Mouse (Mus musculus) MN1 (cell line): ENCODE measurements around the gene Dclk3.

Source experiments
- DNase-seq: peaks from one replicate; pipeline ENCODE4 v3.0.0-alpha.2; 2016; ENCODE audit warnings: low spot score

The Dclk3 gene

DNA sequence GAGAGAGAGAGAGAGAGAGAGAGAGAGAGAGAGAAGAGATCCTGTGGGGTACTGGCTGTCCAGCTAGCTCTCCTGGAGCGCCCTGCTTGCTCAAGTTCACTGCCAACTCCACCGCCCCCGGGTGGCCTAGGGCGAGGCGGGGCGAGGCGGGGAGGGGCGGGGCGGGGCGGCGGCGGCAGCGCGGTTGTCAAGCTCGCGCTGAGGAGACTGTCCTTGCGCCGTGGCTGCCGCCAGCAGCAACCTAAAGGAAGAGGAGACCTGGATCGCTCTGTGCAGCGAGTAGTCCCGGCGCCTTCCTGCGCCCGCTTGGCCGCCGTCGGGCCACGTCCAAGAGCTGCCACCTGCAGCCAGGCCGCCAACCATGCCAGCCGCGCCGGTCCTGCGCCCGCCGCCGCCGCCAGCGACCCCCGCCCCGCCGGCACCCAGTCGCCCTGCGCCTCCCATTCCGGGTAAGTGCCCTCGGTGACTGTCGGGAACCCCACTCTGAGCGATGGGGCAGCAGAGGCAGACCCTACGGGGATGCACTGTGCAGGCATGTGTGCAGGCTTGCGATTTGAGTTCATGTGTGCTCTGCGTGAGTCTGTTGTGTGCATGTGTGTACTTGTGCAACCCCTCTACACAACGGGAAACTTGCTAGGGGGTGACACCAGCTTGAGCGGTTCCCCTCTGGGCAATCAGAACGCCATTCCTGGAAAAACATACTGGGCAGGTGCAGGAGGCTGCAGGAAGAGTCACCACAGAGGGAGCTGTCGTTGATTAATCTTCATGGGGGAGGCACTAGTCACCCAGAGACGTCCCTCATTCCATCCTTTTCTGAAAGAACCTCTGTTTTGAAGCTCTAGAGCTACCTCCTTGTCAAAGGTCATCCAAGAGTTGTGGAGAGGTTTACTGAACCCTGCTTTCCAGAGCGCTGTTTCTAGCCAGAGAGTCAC lies at the start of gene Dclk3:
Gene Dclk3, plus strand, starts transcription at position 178 of the 932 bp plus-strand sequence.
- peak; percentile 40 for DNase-seq

DNA sequence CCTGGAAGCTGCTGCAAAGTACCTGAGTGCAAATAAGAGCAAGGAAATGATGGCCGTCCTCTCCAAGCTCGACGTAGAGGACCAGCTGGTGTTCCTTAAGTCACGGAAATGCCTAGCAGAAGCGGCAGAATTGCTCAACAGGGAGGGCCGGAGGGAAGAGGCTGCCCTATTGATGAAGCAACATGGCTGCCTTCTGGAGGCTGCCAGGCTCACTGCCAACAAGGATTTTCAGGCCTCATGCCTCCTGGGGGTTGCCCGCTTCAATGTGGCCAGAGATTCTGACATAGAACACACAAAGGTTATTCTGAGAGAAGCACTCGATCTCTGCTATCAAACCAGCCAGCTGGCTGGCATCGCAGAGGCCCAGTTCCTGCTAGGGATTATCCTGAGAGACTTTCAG lies 48.9 kb upstream of the Dclk3 start:
- no peak for DNase-seq

DNA sequence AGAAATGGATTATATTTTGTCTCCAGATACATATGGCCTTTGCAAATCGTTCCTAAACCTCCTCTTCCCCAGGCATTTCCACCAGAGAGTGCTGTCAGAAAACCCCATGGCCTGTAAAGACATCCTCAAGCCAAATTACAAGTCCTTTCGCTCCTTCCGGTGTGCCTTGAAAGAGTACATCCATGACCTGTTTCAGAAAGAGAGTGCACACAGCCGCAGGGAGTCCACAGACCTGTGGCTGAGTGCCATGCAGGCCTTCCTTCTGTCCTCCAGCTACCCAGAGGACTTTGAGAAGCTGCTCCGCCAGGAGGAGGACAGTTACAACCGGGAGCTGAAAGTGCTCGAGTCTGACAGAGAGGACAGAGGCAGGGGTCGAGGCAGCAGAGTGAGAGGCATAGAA lies 47.8 kb upstream of the Dclk3 start:
- no peak for DNase-seq

DNA sequence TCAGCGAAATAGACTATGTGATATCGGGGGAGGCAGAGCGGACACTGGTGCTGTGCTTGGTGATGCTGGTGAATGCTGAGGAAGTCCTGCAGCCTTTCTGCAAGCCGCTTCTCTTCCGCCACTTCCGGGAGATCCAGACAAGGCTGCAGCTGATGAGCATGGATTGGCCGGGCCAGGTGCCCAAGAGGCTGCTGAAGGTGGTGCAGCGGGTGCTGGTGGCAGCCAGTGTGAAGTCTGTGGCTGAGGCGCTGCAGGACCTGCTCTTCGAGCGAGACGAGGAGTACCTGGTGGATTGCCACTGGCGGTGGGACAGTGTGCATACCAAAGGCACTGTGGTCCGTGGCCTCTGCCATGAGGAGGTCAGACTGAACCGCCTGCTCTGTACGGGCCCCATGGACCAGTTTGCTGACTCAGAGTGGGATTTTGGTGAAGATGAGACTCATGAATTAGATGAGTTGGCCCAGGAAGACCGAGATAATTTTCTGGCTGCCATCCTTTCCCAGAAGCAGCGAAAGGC lies 46.9 kb upstream of the Dclk3 start:
- DNase-seq: no peak

DNA sequence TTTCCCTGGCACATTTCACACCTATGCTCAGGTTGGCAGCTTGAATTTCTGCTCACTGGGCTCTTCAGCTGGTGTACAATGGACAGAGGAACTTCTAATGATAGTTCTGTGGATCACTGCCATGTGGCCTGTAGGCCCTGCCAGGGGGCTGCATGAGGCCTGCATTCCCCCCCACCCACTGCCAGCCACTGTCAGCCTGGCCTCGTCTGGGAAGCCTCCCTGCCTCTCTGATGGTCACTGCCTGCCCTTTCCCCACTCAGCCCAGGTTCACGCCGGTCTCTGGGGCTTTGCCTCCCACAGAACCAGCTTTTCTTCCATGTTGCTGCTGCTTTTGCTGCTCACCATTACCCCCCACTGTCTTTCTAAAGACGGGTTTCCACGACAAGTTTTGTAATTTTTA lies 43.6 kb upstream of the Dclk3 start:
- DNase-seq: no peak

DNA sequence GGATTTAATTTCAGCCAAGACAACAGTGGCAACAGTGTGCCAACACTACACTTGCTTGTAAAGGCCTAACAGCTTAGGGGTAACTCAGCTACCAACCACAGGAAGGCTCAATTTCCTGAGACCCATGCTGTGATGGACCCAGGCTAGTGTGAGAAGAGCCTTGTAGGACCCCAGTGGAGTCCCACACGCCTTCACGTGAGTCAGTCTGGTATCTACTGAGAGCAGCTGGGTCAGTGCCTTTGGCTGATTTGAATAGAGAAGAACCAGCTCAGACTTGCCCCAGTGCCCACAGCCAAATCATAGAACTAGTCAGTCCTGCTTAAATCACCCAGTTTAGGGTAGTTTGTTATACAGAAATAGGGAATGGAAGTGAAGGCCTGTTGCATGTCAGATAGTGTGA lies 40.8 kb upstream of the Dclk3 start:
- DNase-seq: no peak

DNA sequence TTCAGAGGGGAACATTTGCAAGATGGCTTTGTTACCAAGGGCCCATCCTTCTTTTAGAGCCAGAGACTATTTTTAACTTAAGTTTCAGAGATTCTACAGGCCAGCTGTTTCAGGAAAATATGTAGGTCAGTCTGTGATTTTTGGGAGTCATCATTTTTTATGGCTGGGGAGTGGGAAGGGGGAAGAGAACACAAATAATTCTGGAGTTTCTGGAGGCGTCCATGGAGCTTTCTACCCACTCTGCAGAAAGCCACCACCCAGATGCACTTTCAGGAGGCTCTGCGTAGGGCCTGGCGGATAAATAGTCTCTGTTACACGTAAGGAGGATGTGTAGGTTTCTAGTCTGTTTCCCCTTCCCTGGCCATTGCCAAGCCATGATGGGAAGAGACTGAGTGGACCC lies 38.8 kb upstream of the Dclk3 start:
- DNase-seq: no peak

DNA sequence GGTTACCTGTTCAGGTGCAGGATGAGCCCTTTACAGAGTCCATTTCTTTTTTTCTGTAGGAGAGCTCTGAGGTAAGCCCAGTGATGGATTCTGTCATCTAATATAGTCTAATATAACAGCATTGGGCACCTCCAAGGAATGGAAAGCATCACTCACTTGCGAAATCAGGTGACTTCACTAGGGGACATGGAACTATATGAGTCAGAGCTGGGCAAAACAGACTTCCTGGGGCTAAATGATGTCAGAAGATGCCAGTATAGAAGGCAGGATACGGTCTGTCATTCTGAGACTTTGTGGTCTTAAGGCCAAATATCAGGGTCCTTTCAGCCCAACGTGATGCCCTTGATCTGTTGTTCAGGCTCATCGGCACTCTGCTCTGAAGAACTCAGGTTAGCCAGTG lies 35.7 kb upstream of the Dclk3 start:
- no peak for DNase-seq

DNA sequence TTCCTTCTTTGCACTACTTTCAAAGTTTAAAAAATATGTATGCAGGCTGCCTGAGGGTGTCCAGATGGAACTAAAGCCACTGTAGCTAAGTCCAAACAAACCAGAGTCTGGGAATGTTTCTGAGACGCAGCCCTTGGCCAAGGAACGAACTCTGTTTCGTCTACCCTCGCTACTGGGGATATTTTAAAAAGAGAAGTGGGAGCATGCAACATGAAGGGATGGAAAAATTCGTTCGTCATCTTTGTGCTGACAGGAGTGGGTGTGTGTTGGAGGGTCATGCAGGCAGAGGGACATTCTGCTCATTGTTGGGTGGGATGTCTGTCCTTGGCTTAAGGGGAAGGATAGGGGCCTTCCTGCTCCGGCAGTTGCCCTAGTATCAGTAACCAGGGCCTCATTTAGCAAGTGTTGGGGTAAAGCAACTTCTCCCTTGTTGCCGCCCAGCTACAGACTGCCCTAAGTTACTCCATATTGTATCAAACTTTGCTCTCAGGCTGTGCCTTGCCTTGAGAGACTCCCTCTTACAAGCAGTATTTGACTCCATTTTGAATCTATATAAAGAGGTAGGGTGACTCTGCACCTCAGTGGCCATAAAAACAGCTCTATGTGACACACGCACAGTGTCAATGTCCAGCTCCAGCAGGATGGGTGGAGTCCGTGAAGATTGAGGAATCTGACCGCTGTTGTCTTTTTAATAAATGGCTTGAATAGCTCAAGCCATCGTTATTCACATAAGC lies 34.4 kb upstream of the Dclk3 start:
- no peak for DNase-seq

DNA sequence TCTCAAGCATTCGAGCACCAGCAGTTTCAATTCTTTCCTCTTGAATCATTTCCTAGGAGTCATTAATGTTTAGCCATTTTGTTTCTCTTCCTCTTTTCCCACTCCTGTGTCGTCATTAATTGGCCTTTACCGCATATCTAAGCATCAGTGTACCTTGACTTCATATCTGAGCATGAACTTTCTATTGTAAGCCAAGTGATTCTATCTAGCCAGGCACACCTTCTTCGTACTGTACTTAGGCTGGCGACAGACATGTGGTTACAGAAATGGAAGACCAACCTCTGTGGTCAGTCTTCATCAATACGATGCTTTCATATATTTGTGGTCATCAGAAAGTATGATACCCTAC lies 33.8 kb upstream of the Dclk3 start:
- no peak for DNase-seq

DNA sequence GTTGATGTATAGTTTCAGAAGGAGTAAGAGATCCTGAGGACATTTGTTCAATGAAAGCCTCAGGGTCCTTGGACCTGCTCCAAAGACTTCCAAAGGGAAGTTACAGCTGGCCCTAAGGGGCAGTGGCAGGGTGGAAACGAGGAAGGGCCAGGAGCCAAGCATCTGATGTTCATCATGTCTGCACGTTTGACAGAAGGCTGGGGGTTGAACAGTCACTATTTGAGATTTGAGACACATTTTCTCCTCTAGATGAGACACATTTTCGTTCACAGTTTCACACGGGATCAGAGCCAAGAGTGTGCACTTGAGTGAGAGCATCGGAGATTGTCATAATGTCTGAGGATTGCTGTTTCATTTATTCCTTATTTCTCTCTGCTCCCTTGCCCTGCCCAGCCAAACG lies 30.9 kb upstream of the Dclk3 start:
- DNase-seq: no peak

DNA sequence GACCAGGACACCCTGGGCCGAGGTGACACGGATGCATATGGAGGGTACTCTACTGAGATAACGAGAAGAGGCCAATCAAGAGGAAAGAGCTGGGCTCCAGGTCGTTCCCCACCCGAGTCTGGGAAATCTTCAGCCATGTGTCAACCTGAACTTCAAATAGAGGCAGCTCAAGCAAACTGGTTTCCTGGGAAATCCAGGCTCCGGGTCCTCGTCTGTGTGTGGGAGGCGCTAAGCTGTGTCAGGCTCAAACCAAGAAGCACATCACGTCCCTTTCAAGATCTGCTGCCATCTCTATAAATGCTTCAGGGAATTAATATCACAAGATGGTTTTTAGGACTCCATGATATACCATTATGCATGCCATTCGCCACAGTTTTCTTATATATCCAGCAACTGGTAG lies 30.5 kb upstream of the Dclk3 start:
- no peak for DNase-seq

DNA sequence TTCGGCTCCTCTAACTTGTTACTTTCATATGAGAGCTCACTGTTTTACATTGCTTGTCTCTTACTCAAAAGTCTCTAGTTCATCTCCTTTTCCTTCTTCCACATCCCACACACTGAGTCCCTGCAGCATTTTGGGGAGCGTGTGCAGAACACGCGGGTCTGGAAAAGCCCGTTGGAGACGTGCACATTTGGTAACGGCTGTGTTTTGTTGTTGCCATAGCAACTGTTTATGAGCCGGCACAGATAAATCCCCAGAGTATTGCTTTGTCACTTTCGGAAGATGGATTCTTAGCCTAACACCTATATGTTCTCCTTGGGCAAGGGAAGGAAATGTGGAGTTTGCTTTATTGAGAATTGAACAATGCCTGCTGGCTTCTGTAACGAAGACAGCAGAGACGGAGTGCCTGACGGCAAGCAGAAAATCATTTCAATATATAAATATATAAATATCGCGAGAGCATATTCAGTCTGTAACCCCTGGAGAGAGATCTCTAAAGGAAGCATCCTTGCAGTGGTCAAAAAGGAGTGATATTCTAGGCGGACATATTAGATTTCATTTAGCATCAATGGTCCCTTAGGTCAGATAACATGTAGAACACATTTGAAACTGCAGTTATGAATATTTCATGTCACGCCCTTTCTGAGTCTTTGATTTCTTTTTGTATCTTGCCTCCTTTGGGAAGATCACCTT lies 26.3 kb upstream of the Dclk3 start:
- peak; percentile 14 for DNase-seq

DNA sequence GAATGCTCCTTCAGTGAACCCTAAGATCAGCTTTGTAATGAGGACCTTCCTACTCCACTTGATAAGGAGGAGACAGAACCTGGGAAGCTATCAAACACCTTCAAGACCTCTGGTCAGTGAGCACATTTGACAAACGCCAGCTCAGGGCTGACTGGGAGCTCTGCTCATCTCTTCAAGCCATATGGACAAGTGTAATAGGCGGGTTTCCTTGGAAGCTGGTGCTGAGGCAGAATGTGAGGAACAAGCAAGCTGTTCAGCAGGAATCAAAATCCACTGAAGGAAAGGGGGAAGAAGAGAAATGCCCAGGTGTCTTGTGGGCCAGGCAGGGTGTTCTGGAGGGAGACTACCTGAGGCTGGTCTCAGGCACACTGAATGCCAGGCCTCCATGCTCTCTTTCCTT lies 17.0 kb upstream of the Dclk3 start:
- no peak for DNase-seq

DNA sequence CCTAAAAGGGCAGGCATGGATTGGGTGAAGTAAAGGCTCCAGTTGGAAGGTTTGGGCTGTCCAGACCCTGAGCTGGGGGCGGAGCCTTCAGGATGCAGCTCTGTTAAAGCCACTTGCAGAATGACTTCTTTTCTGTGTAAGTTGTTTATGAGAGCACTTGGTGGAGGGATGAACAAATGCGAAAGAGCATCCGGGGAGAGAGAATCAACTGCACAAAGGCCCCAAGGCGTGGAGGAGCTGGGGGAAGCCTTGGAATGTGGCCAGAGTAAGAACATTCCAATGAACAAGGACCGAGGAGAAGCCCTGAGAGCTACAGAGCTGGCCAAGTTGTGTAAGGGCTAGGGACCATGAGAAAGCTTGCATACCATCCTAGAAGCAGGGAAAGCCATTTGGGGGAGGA lies 16.3 kb upstream of the Dclk3 start:
- DNase-seq: no peak

DNA sequence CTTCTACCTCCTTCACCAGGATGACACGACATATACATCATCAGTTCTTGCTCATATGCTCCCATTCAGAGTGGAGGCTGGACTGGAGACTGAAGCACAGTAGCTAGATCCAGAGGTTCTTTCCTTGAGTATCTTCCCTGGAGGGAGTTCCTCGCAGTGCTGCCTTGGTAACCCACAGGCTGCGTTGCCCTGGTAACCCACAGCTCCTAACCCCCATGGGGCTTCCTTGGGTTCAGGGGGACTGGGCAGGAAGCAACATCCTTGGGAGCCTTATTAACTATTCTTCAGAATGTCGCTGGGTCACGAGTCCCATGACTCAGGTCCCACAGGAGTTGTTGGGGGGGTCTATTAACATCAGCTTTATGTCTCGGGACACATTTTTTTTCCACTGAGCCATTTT lies 13.8 kb upstream of the Dclk3 start:
- no peak for DNase-seq

DNA sequence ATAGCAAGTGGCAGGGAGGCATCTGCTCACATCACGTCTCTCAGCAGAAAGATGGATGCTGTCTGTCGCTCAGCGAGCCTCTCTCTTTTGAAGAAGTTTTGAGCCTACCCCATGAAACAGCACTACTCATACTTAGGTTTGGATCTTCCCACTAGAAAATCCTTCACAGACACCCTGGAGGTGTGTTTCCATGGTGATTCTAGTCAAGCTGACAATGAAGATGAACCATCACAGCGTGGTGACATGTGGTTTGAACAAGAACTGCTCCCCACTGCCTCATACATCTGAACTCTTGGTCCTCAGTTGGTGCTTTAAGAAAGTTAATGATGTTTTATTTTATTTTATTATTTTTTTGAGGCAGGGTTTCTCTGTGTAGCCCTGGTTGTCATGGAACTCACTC lies 12.9 kb upstream of the Dclk3 start:
- no peak for DNase-seq

DNA sequence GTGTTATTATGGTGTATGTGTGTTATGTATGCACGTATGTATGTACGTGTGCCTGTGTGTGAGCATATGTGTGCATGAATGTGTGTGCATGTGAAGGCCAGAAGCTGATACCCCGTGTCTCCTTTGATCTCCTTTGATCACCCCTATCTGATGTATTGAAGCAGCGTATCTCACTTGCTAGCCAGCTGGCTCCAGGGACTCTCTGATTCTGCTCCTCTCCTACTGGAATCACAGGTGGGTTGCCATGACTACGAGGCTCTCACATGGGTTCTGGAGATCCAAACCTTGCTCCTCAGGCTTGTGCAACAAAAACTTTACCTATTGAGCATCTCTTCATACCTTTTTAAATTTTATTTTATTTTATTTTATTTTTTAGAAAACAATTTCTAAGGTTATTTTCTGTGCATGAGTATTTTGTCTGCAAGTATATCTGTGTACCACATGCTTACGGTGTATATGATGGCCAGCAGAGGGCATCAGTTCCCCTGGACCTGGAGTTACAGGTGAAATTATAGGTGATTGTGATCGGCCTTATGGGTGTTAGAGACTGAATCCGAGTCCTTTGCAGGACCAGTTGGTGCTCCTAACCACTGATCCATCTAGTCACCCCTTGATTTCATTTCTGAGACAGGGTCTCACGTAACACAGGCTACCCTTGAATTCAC lies 10.9 kb upstream of the Dclk3 start:
- no peak for DNase-seq

DNA sequence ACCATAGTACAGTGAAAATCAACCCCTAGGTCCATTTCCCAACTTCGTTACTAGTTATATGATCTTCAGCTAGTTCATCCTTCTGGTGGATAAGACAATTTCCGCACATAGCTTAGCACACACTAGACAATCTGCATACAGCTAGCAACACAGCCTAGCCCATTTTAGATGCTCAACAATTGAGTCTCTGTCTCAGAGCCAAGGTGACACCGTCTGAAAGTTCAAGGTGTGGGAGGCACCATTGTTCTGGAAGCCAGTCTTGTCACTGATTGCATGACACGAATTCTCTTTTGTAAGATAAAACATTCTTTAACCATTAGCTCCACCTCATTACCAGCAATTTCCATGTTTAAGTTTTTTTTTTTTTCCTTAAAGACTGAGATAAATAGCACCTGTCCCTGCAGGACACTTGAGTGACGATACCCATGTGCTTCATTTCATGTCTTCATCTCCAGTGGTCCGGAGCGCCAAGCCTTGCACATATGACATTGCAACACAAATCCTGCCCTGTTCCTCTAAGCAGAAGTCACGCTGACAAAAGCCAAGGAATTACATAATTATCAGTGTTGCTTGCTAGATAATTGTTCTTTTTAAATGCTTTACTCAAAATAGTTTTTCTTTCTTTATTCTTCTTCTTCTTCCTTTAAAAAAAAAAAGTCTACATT lies 10.1 kb upstream of the Dclk3 start:
- no peak for DNase-seq

DNA sequence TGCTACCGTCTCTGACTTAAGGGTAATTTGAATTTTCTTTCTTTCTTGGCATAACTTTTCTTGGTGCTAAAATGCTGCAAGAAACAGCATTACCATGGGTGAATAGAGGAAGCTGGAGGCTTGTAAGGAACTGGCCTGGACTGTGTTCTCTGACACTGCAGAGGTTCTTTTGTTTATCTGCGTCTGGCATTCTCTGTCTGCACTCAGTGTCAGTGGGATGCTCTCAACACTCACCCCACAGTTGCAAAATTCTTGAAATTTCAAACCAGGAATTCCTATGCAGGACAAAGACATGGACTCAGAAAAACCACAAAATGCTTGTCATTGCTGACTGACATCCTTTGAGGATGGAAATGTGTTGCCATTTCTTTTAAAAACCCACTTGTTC lies 9.5 kb upstream of the Dclk3 start:
- DNase-seq: no peak

DNA sequence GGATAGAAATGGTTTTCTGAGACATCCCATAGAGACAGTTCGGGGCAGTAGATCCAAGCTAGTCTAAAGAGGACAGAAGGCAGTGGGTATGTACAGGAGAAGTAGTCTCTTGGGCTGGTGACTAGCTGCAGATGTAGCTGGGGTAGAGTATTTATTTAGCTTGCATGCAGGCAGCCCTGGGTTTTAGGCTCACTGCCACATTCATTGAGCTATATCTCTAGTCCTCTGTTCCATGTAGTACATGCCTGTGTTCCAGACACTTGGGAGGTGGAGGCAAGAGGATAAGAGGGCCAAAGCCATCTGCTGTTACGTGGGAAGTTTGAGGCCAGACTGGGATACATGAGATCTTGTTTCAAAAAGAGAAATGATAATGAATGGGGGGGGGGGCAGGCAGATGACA lies 3.5 kb upstream of the Dclk3 start:
- DNase-seq: no peak

DNA sequence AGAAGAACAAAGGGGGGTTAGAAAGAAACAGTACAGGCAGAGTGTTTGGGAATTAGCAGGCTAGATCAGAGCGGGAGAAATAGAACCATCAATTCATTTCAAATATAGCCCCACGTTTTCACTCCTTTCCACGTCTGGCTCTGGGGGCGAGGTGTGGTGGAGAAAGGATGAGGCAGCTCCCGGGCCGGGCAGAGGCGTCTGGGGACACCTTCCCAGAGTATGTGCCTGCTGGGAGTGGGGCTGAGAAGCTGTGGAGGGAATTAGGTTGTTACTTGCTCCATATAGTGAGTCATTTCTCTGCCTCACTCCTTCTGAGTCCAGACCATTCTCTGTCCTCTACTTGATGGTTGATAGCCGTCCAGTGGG lies 938 bp downstream of the Dclk3 start:
- DNase-seq: peak; percentile 21
